Mouse (Mus musculus) bone marrow, adult 2 months (tissue): ENCODE data around the gene Olfr193.

ENCODE experiments used
- CTCF ChIP-seq: fragments of 200-500 bp; IDR thresholded peaks from 2 replicates; pipeline ENCODE4 v1.5.1; 2011; ENCODE audit warnings: low read length, control low read depth; ENCODE audit not compliant: control insufficient read depth, insufficient read depth
- POLR2A ChIP-seq: fragments of 200-500 bp; IDR thresholded peaks from 2 replicates; pipeline ENCODE4 v1.6.1; 2011; ENCODE audit warnings: low read depth, mild to moderate bottlenecking, control low read depth, low read length, borderline replicate concordance; ENCODE audit not compliant: control insufficient read depth

DNA sequence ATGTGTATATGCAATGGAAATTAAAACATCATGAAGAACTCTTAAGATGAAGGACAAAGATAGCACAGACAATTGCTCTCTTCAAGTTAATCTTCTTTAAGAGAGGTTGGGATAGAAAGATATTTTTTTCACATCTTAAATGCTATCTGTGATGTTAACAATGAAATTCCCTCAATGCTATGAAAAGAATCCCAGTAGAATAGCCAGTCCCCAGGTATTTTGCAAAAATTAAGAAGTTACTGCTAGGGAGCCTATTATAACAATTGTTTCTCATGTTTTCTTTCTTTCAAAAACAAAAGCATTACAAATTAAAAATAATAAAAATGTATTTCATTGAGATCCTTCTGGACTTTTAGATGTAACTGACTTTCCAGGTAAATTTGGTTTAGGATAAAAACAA lies 9.3 kb upstream of the Olfr193 start, which contains the start of gene Olfr194:
- TF ChIP-seq CTCF: no peak
- no peak for TF ChIP-seq POLR2A
